9 mouse cellular contexts compared by ENCODE assay signal in genomic region chr11:75399411-75399841, GRCm38 (mm10). TPM values are rescaled to one million over a fixed set of nuclear protein-coding genes. Genes with fewer than 3 reads are reported as not detected.
DNase-seq lines count a peak whose midpoint lies in the region; TF ChIP-seq lines count a peak whose summit lies in the region.
"Had no signal": no experiment of that assay in that cellular context is flagged by ENCODE, and none has a peak within 500 bp of the region (broad histone marks: within the 10 kb centered on the region; RNA-seq: fewer than 3 reads in every experiment).

No protein-coding gene starts in this region.

- TF ChIP-seq POLR2A in cerebellum, adult 2 months (IDR thresholded peaks at IDR 0.05; ENCODE audit: borderline replicate concordance, insufficient read depth, low read length): no peak

- H3K4me3 ChIP-seq in layer of hippocampus, adult 2 months: no peak overlapping the region
- H3K4me3 ChIP-seq in cerebellum, adult 2 months (replicated peaks; ENCODE audit: insufficient read depth, low read depth, low read length): no peak overlapping the region
- H3K4me3 ChIP-seq: hindbrain, embryonic 15.5 days had no signal

- 27% methylated on average over 11 of the region's 11 CpGs for WGBS in cerebellum, adult 2 months

- DNase-seq in layer of hippocampus, adult 2 months (ENCODE audit: low spot score in 2 of 2): peak; percentile 36 to 79
- DNase-seq in layer of hippocampus, postnatal 25 days (ENCODE audit: extremely low spot score in 1 of 2, low spot score in 1 of 2): no peak
- DNase-seq in NIH3T3 (ENCODE audit: low read depth): peak; percentile 81
- DNase-seq in cerebellum, adult 2 months: peak; percentile 58 to 77
- peak; percentile 49 to 61 for DNase-seq in left cerebral cortex, postnatal 36 days (ENCODE audit: low spot score in 2 of 2)
- DNase-seq in gastrocnemius, adult 8-10 months (ENCODE audit: low spot score in 2 of 2): no peak
- no peak for DNase-seq in heart, adult 8-10 months (ENCODE audit: low spot score)

- peaks cover 10% of the 10 kb centered on the region for H3K4me1 ChIP-seq in cerebellum, adult 2 months (ENCODE audit: control insufficient read depth, insufficient read depth, low read length)
- H3K4me1 ChIP-seq: hindbrain, embryonic 15.5 days had no signal

- peak overlapping the region; percentile 90 for H3K27ac ChIP-seq in layer of hippocampus, adult 2 months
- peak overlapping the region; percentile 4; the same call in 1 of the 2 replicates for H3K27ac ChIP-seq in cerebellum, adult 2 months (ENCODE audit: insufficient read depth, low read length)
- H3K27ac ChIP-seq: hindbrain, embryonic 15.5 days had no signal

- intact Hi-C loops in left cerebral cortex, postnatal 36 days (cut with DNase I): no loop called here

- no peak for TF ChIP-seq CTCF in layer of hippocampus, adult 2 months (conservative IDR thresholded peaks at IDR 0.05)
- peak; percentile 24; the same call in 1 of the 2 replicates for TF ChIP-seq CTCF in cerebellum, adult 2 months (IDR thresholded peaks at IDR 0.05; ENCODE audit: borderline replicate concordance, insufficient read depth, low read depth, low read length)

- H3K27me3 ChIP-seq in cerebellum, adult 2 months (ENCODE audit: control insufficient read depth, insufficient read depth, low read length): no peaks in the 10 kb centered on the region
- H3K27me3 ChIP-seq: hindbrain, embryonic 15.5 days had no signal

RNA-seq across cellular contexts. Expression of gene Serpinf1, which starts 23.1 kb away (rescaled TPM):
- total RNA-seq in layer of hippocampus, adult 2 months (2021): 10 to 100 TPM; 14.0 to 15.6 TPM
- total RNA-seq in layer of hippocampus, postnatal 25 days (2021): 10 to 100 TPM; 16.0 to 16.8 TPM
- polyA plus RNA-seq in cerebellum, adult 2 months (2012; rRNA removed): 27.5 and 32.9 TPM in 2 replicates
- total RNA-seq in left cerebral cortex, postnatal 36 days (2021): 10 to 100 TPM; 13.9 to 18.7 TPM
- 10 to 100 TPM; 21.1 to 74.1 (median 37.8) TPM for total RNA-seq in gastrocnemius, adult 8-10 months (2022)
- total RNA-seq in heart, adult 8-10 months (2022): 10 to 100 TPM; 13.2 to 18.3 (median 16.8) TPM
- total RNA-seq: monocyte, adult 5-6 weeks had no signal

RNA-seq across cellular contexts. Expression of gene Serpinf2, which starts 40.0 kb away (rescaled TPM):
- total RNA-seq in layer of hippocampus, adult 2 months (2021): under 1 TPM; 0.38 to 0.52 TPM
- total RNA-seq in layer of hippocampus, postnatal 25 days (2021): under 1 TPM; 0.39 to 0.59 TPM
- 0.13 and 0.15 TPM in 2 replicates for polyA plus RNA-seq in cerebellum, adult 2 months (2012; rRNA removed)
- under 1 TPM in 1 of 2 experiments, not detected in 1; 0.22 TPM for total RNA-seq in left cerebral cortex, postnatal 36 days (2021)
- total RNA-seq in gastrocnemius, adult 8-10 months (2022): under 1 TPM in 1 of 4 experiments, not detected in 3; 0.38 TPM
- total RNA-seq in heart, adult 8-10 months (2022): not detected

RNA-seq across cellular contexts. Expression of gene Smyd4, which starts 51.2 kb away (rescaled TPM):
- 10 to 100 TPM; 14.9 to 16.7 TPM for total RNA-seq in layer of hippocampus, adult 2 months (2021)
- total RNA-seq in layer of hippocampus, postnatal 25 days (2021): 10 to 100 TPM; 14.3 to 14.5 TPM
- polyA plus RNA-seq in cerebellum, adult 2 months (2012; rRNA removed): 9.1 and 9.2 TPM in 2 replicates
- 10 to 100 TPM; 13.2 to 16.4 TPM for total RNA-seq in left cerebral cortex, postnatal 36 days (2021)
- 1 to 10 TPM; 4.0 to 5.4 (median 4.7) TPM for total RNA-seq in gastrocnemius, adult 8-10 months (2022)
- 10 to 100 TPM in 1 of 4 experiments, 1 to 10 TPM in 3; 5.7 to 10.1 (median 8.3) TPM for total RNA-seq in heart, adult 8-10 months (2022)

RNA-seq across cellular contexts. Expression of gene Rpa1, which starts 51.3 kb away (rescaled TPM):
- total RNA-seq in layer of hippocampus, adult 2 months (2021): 10 to 100 TPM; 64.1 to 67.0 TPM
- 10 to 100 TPM; 58.8 to 59.5 TPM for total RNA-seq in layer of hippocampus, postnatal 25 days (2021)
- polyA plus RNA-seq in cerebellum, adult 2 months (2012; rRNA removed): 59.3 and 64.2 TPM in 2 replicates
- 10 to 100 TPM; 44.0 to 47.1 TPM for total RNA-seq in left cerebral cortex, postnatal 36 days (2021)
- 10 to 100 TPM; 67.0 to 73.3 (median 70.6) TPM for total RNA-seq in gastrocnemius, adult 8-10 months (2022)
- 10 to 100 TPM; 62.6 to 69.4 (median 67.4) TPM for total RNA-seq in heart, adult 8-10 months (2022)

RNA-seq across cellular contexts. Expression of gene Wdr81, which starts 55.1 kb away (rescaled TPM):
- total RNA-seq in layer of hippocampus, adult 2 months (2021): 10 to 100 TPM; 23.4 to 23.7 TPM
- total RNA-seq in layer of hippocampus, postnatal 25 days (2021): 10 to 100 TPM; 21.9 to 22.7 TPM
- polyA plus RNA-seq in cerebellum, adult 2 months (2012; rRNA removed): 15.1 and 15.3 TPM in 2 replicates
- total RNA-seq in left cerebral cortex, postnatal 36 days (2021): 10 to 100 TPM; 20.1 to 20.4 TPM
- total RNA-seq in gastrocnemius, adult 8-10 months (2022): 1 to 10 TPM; 5.2 to 7.0 (median 6.2) TPM
- total RNA-seq in heart, adult 8-10 months (2022): 10 to 100 TPM in 1 of 4 experiments, 1 to 10 TPM in 3; 7.9 to 10.1 (median 8.8) TPM

Comparison
In these comparisons a context has a peak if more than half of its experiments do, and no peak if none do; other contexts are left out.
1. DNase-seq: peak in layer of hippocampus, adult 2 months (2 of 2), NIH3T3 (single experiment), cerebellum, adult 2 months (2 of 2) and left cerebral cortex, postnatal 36 days (2 of 2); none in layer of hippocampus, postnatal 25 days (0 of 2), gastrocnemius, adult 8-10 months (0 of 2) and heart, adult 8-10 months (single experiment).